Mouse (Mus musculus) adipocyte (in vitro differentiated cells): ENCODE measurements around the gene Cic.

Source experiments
- DNase-seq: peaks from one replicate; pipeline ENCODE4 v3.0.0-alpha.2; 2016; ENCODE audit warnings: low spot score

Cic gene

GRCm38 (mm10) chr7:25269545-25270271 lies 2.2 kb downstream of the Cic start:
- no peak for DNase-seq

DNA sequence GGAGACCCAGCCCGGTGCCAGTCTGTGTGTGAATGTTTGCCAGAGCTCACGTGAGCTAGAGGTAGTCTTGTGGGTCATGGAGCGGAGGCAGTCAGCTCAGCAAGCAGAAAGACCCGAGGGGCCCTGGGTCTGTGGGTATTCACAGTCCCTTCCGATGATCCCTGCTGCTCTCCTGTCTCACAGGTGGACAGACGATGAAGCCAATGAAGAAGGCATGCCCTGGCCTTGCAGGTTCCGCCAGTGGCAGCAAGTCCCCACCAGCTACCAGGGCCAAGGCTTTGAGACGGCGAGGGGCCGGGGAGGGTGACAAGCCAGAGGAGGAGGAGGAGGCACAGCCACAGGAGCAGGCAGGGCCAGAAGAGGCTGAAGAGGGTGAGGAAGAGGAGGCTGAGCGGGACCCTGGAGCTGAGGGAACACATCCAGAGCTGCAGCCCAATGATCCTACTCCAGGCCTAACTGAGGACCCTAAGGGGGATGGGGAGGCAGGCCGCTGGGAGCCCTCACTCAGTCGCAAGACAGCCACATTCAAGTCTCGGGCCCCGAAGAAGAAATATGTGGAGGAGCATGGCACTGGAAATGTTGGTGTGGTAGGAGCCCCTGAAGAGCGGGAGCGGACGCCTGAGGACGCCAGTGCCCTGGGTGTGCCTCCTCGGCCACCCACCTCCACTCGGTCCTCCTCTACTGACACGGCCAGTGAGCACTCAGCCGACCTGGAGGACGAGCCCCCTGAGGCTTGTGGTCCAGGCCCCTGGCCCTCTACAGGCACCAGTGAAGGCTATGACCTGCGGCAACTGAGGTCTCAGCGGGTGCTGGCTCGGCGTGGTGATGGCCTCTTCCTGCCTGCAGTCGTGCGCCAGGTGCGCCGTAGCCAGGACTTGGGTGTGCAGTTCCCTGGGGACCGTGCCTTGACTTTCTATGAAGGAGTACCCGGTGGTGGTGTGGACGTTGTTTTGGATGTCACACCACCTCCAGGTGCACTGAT lies 3.4 kb downstream of the Cic start:
- DNase-seq: no peak

DNA sequence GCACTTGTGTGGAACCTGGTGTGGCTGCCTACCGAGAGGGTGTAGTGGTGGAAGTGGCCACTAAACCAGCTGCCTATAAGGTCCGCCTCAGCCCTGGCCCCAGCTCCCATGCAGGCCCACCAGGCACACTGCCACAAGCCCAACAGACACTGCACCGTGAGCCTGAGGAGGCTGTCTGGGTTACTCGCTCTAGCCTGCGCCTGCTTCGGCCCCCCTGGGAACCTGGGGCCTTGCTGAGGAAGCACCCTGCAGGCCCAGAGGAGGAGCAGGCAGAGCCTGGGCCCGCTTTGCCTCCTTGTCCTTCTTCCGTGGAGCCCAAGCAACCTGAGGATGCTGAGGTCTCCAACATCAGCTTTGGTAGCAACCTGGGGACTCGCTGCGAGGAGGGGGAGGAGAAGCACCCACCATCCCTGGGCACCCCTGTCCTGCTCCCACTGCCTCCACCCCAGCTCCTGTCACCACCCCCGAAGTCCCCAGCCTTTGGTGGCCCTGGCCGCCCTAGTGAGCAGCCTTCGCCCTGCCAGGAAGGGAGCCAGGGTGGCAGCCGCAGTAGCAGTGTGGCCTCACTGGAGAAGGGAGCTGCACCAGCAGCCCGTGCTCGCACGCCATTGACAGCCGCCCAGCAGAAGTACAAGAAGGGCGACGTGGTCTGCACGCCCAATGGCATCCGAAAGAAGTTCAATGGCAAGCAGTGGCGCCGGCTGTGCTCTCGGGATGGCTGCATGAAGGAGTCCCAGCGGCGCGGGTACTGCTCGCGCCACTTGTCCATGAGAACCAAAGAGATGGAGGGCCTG lies 4.3 kb downstream of the Cic start:
- DNase-seq: no peak

- no peak for DNase-seq
Observed at GRCm38 (mm10) chr7:25272445-25273258, 5.1 kb downstream of the Cic start.

GRCm38 (mm10) chr7:25273259-25274241 lies 6.0 kb downstream of the Cic start:
- DNase-seq: no peak

DNA sequence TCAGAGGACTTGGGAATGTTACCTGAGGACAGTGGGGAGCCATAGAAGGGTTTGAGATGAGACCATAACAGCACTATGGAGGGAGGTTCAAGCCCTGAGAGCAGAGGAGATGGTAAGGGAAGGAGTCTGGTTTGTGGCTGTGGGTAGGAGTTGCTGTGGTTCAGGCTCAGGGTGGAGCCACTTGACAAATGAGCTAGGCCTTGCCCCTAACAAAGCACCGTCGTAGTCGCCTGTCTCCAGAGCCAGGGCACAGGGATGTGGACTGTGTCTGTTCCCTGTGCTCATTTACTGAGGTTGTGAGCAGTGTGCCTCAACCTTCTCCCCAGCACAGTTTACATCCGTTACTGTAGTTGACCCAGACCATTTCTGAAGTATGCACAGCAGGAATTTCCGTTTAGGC lies 7.1 kb downstream of the Cic start:
- DNase-seq: no peak

- DNase-seq: no peak
Observed at GRCm38 (mm10) chr7:25274996-25275395, 7.5 kb downstream of the Cic start.

- DNase-seq: no peak
Observed at GRCm38 (mm10) chr7:25275555-25276298, 8.2 kb downstream of the Cic start.

- no peak for DNase-seq
Observed at GRCm38 (mm10) chr7:25277405-25277804, 9.9 kb downstream of the Cic start.

DNA sequence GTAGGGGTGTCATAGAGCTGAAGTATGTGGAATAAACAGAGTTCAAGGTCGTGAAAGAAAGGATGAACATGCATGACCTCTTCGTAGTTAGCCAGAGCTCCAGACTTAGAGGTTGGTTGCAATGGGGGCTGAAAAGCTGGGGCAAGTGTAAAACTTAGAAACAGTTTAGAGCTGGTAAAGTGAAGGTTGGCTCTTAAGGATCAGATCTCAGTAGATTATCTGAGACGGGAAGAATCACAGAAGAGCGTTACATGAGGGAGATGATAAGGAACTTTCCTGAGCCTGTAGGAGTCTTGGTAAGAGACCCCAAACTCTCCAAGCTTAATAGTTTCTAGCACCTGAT lies 10.5 kb downstream of the Cic start:
- DNase-seq: no peak

DNA sequence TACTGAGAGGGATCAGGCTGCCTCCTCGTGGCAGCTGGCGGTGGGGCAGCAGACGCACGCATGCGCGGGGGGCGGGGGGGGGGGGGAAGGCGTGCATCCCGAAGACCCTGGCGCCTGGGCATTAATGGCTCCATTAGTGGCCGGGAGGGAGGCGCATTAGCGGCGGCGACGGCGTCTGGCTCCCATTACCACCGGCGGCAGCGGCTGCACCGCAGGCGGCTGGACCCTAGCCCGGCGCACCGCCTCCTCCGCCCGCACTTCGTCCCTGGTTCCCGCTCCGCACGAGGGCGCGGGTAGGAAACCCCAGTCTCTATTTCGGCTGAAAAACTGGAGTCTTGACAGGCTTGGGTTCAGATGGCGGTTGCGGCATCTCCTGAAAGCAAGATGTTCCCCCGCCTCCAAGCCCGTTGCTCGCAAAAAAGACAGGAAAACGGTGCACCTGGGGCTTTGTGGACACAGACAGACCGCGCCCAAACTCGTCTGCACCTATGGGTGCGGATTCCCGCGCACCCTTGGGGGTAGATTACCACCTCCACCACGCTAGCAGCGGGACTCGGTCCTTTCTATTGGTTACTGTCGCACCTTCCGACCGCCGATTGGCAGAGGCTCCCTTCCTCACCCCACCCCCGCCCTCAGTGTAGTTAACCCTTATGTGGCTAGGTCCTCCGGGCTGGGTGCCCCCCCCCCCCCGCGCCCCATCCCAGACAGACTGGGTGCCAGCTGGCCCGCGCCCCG lies 11.0 kb downstream of the Cic start:
- peak; percentile 85 for DNase-seq

DNA sequence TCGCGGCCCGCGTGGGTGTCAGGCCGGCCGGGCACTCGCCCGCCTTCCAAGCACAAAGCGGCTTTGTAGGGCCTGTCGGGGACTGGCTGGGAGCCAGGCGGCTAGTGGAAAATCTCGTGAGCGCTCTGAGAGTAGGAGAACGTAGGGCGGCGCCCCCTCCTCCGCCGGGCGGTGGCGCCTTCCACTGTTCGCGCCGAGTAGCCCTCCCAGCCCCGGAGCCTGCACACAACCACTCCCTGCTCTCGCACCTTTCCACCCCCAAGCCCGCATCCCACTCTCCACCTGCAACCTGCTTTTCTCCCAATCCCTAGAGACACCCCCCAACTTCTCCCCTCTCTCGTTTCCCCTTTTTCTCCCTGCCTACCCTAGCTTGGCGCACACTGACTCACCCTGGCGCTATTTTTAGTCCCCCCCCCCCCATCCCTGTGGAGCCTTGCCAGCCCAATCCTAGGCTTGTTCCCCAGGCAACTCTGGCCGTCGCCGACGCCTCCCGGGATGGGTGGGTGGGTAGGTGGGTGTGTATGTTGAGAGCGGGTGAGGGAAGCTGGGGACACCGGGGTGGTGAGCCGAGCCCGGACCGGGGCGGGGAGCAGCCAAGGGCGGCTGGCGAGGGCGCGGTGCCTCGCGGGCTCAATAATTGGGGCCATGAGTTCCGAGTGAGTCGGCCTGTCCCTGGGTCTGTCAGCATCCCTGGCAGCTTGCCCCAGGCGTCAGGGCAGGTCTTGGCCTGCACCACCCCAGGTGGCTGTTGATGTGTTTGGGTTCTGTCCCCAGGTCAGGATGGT lies 11.8 kb downstream of the Cic start:
- peak; percentile 71 for DNase-seq

- DNase-seq: peak; percentile 61
Observed at GRCm38 (mm10) chr7:25279861-25280791, 12.6 kb downstream of the Cic start.

DNA sequence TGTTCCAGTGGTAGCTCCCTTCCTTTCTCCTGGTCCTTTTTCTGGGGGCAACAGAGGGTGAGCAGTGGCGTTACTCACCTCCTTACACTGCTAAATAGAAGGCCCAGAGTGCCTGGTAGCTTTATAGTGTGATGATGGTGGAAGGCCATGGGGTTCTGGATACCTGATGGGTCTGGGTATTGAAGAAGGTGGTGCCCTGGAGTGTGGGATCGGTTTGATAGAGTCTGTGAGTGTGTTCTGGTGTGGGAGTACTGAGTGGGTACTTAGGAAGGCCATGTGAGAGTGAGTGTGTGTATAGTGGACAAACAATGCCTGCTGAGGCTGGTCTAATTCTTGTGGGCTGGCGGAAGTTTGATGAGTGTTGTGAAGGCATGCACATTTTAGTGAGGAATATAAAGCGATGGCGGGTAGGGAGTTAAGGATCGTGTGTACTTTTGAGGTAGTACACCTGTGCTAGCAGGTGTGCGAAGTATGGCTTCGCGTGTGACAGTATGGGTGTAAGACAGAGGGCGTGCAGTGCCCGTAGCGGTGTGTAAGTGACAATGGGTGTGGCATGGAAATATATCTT lies 13.7 kb downstream of the Cic start:
- no peak for DNase-seq

- DNase-seq: peak; percentile 90
Observed at GRCm38 (mm10) chr7:25281734-25282601, 14.5 kb downstream of the Cic start.
